Mouse (Mus musculus) brown adipose tissue, adult 24 weeks (tissue): ENCODE measurements around the gene Msl3l2. TPM values are rescaled to one million over a fixed set of nuclear protein-coding genes. Genes with fewer than 3 reads are reported as not detected.

Source experiments
- H3K27ac ChIP-seq: fragments of 200-500 bp; replicated peaks from 2 replicates; pipeline ENCODE4 v1.5.1; 2012; ENCODE audit warnings: low read depth, mild to moderate bottlenecking, low read length
- H3K4me1 ChIP-seq: fragments of 200-500 bp; 2 replicates; pipeline ENCODE4 v1.6.1; 2012; ENCODE audit warnings: low read length, mixed read lengths; ENCODE audit not compliant: control insufficient read depth, insufficient read depth, insufficient read length
- H3K4me3 ChIP-seq: fragments of 200-500 bp; 2 replicates; pipeline ENCODE4 v1.5.1; 2012; ENCODE audit warnings: low read depth, mild to moderate bottlenecking, low read length, moderate library complexity; ENCODE audit not compliant: insufficient read depth
- polyA plus RNA-seq: library from polyadenylated mRNA; stranded (reverse); fragments of >200 nt; gene quantifications from 2 replicates; pipeline ENCODE4 v1.2.4, GENCODE M21; 2012; ENCODE audit not compliant: missing spikeins, insufficient read depth, insufficient read length

The Msl3l2 gene
- polyA plus RNA-seq, 1 experiment: 0.79 TPM

GRCm38 (mm10) chr10:56148920-56149319 lies 42.2 kb downstream of the Msl3l2 start:
- Histone ChIP-seq H3K4me3 (no peak overlapping the region), H3K27ac (no peak overlapping the region), H3K4me1 (no peaks in the 10 kb centered on the region)

- no peak overlapping the region for H3K4me3 ChIP-seq
- no peaks in the 10 kb centered on the region for H3K4me1 ChIP-seq
- no peak overlapping the region for H3K27ac ChIP-seq
These were observed 50.2 kb downstream of the Msl3l2 start for GRCm38 (mm10) chr10:56156956-56157355.

GRCm38 (mm10) chr10:56158207-56158606 lies 51.5 kb downstream of the Msl3l2 start:
- Histone ChIP-seq H3K4me1 (no peaks in the 10 kb centered on the region), H3K27ac (no peak overlapping the region), H3K4me3 (no peak overlapping the region)

- no peak overlapping the region for H3K4me3 ChIP-seq
- H3K4me1 ChIP-seq: no peaks in the 10 kb centered on the region
- H3K27ac ChIP-seq: no peak overlapping the region
These were observed 52.0 kb downstream of the Msl3l2 start for GRCm38 (mm10) chr10:56158748-56159147.

- Histone ChIP-seq H3K4me1 (no peaks in the 10 kb centered on the region), H3K4me3 (no peak overlapping the region), H3K27ac (no peak overlapping the region)
These were observed 57.7 kb downstream of the Msl3l2 start for GRCm38 (mm10) chr10:56164411-56164810.

- Histone ChIP-seq H3K4me3 (no peak overlapping the region), H3K27ac (no peak overlapping the region), H3K4me1 (no peaks in the 10 kb centered on the region)
These were observed 59.0 kb downstream of the Msl3l2 start for GRCm38 (mm10) chr10:56165758-56166157.

Other genes with a start within 250 kb of the Msl3l2 start
- 6.2 and 7.4 TPM in 2 replicates for gene Tbc1d32, start 121.8 kb downstream of the Msl3l2 start, polyA plus RNA-seq